In the genomic region with DNA sequence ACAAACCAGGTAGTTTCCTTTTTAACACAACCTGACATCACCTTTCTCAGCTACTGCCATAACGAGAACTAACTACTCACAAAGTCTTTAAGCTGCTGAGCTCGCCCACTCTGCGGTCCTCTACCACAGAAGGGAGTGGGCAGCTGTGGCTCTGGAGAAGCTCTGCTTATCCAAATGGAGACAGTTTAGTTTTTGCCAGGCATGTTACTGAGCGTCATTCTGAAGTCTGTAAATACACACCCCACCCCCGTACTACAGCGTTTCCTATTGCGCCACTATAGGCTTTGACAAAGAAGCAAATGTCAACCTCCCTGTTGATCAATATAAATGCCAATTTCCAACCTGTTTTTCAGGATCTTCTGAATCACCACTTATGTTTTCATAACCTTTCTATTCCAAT, we compare ENCODE assay signal across 19 mouse cellular contexts. TPM values are rescaled to one million over a fixed set of nuclear protein-coding genes. Genes with fewer than 3 reads are reported as not detected.
A peak's percentile ranks its signal among the peaks of the same experiment; 100 is the strongest.
DNase-seq lines count a peak whose midpoint lies in the region; ATAC-seq and TF ChIP-seq lines count a peak whose summit lies in the region.
"Had no signal": no experiment of that assay in that cellular context is flagged by ENCODE, and none has a peak within 500 bp of the region (broad histone marks: within the 10 kb centered on the region; RNA-seq: fewer than 3 reads in every experiment).

No protein-coding gene starts in this region.

- intact Hi-C loops in left cerebral cortex, adult 2 months (cut with DNase I) = no loop called here
- intact Hi-C loops in left cerebral cortex, postnatal 4 days (cut with DNase I) = no loop called here

- H3K4me3 ChIP-seq in left cerebral cortex, adult 2 months = no peak overlapping the region
- H3K4me3 ChIP-seq: forebrain, embryonic 13.5 days; hindbrain, embryonic 15.5 days; midbrain, embryonic 15.5 days had no signal

- TF ChIP-seq CTCF in left cerebral cortex, adult 2 months (IDR thresholded peaks at IDR 0.05) = no peak

- no peak overlapping the region for H3K27ac ChIP-seq in left cerebral cortex, adult 2 months
- H3K27ac ChIP-seq: forebrain, embryonic 13.5 days; hindbrain, embryonic 15.5 days; kidney, postnatal 0 days; liver, embryonic 14.5 days; midbrain, embryonic 15.5 days had no signal

- peak; percentile 30 to 44 for DNase-seq in left cerebral cortex, adult 2 months (ENCODE audit: extremely low spot score in 1 of 2, low spot score in 2 of 2)
- no peak for DNase-seq in left cerebral cortex, postnatal 4 days
- DNase-seq in layer of hippocampus, adult 8-10 months (ENCODE audit: low spot score in 2 of 2) = peak; percentile 45 to 52
- peak; percentile 69 for DNase-seq in right cerebral cortex, postnatal 25 days
- no peak for DNase-seq in adrenal gland, adult (ENCODE audit: inconsistent age in 2 of 2, low spot score in 1 of 2)
- DNase-seq: adrenal gland, postnatal 10 days; cerebellum, adult 8-10 months; gastrocnemius, postnatal 36 days; spleen, adult 18-20 months; thymus, postnatal 36 days had no signal

- peak; percentile 97 for ATAC-seq in frontal cortex, adult (ENCODE audit: low TSS enrichment)
- ATAC-seq in megakaryocyte, adult 5-6 weeks (ENCODE audit: poor library complexity, severe bottlenecking) = no peak
- ATAC-seq: forebrain, embryonic 13.5 days; intestine, postnatal 0 days; midbrain, embryonic 15.5 days had no signal

RNA-seq across cellular contexts. Expression of gene Bach2, which starts 39.4 kb away (rescaled TPM):
- 10 to 100 TPM; 20.8 to 25.8 TPM for total RNA-seq in left cerebral cortex, adult 2 months (2021)
- 100 to 1,000 TPM in 1 of 2 experiments, 10 to 100 TPM in 1; 92.7 to 105 TPM for total RNA-seq in left cerebral cortex, postnatal 4 days (2021)
- total RNA-seq in layer of hippocampus, adult 8-10 months (2022) = 10 to 100 TPM; 15.1 to 17.9 (median 17.0) TPM
- 3.3 and 3.6 TPM in 2 replicates for total RNA-seq in megakaryocyte, adult 5-6 weeks (2015)
- 0.99 and 1.2 TPM in 2 replicates for total RNA-seq in megakaryocyte, adult 5-6 weeks (2017)
- total RNA-seq: MEL had no signal

Comparison
In these comparisons a context has a peak if more than half of its experiments do, and no peak if none do; other contexts are left out.
1. DNase-seq: peak in left cerebral cortex, adult 2 months (2 of 2), layer of hippocampus, adult 8-10 months (2 of 2) and right cerebral cortex, postnatal 25 days (single experiment); none in left cerebral cortex, postnatal 4 days (single experiment) and adrenal gland, adult (0 of 2).